Mouse (Mus musculus): Measurements from ENCODE around the gene Wdr77.

DNA sequence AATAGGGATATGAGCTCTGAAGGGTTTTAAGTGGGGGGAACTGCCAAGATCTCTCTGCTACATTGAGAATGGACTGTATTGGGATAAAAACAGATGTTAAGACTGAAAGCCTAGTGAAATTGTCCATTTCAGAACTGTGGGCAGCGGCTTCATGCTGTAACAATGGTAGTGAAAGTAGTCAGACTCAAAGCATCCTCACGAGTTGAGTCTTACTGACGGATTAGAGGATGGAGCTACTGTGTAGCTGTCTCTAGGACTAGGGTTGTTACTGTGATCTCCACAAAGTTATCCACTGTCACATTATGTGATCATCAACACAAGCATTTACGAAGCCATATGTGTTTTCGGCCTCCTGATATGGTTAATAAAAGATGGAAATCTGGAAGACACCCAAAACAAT is 965 bp upstream of the Wdr77 start:
- TF ChIP-seq CTCF (IDR thresholded peaks at IDR 0.05; ENCODE audit: low read depth) (no peak), EP300 (IDR thresholded peaks at IDR 0.05; ENCODE audit: low read depth) (no peak)

Data from heart, postnatal 0 days (tissue).